Mouse (Mus musculus) G1E (cell line): ENCODE results near the gene Galnt3.

Source experiments
- CTCF ChIP-seq: IDR thresholded peaks from 2 replicates; pipeline ENCODE4 v1.5.1; 2012; ENCODE audit warnings: low read depth, low read length, inconsistent platforms, mixed read lengths
- GATA1 ChIP-seq: IDR thresholded peaks from 2 replicates; pipeline ENCODE4 v1.6.1; 2012; ENCODE audit warnings: borderline replicate concordance, low read length, inconsistent platforms, mixed read lengths
- TAL1 ChIP-seq: conservative IDR thresholded peaks from 2 replicates; pipeline ENCODE4 v1.6.1; 2012; ENCODE audit warnings: low read depth, low read length, inconsistent platforms, mixed read lengths

GRCm38 (mm10) chr2:66158140-66158915 is 33.5 kb upstream of the Galnt3 start:
- TF ChIP-seq CTCF (no peak), GATA1 (no peak), TAL1 (no peak)
